Mouse (Mus musculus) lung, embryonic 16.5 days (tissue): ENCODE results near the gene Urah. TPM values are rescaled to one million over a fixed set of nuclear protein-coding genes. Genes with fewer than 3 reads are reported as not detected.

Experiments used
- ATAC-seq: fragments of 200-750 bp; cut with Nextera tagmentation; 2 replicates; pipeline ENCODE4 v1.8.0; 2017; ENCODE audit warnings: low read depth, mild to moderate bottlenecking, moderate library complexity
- H3K27ac ChIP-seq: fragments of 300-500 bp; sonication (generic); 2 replicates; pipeline ENCODE4 v1.5.1; 2014; ENCODE audit warnings: mild to moderate bottlenecking, control low read depth, low read length
- H3K27me3 ChIP-seq: fragments of 300-500 bp; sonication (generic); 2 replicates; pipeline ENCODE4 v1.6.1; 2014; ENCODE audit warnings: low read depth, low read length, mixed read lengths; ENCODE audit not compliant: control insufficient read depth, insufficient read depth
- H3K36me3 ChIP-seq: fragments of 300-500 bp; sonication (generic); 2 replicates; pipeline ENCODE4 v1.6.1; 2014; ENCODE audit warnings: low read length; ENCODE audit not compliant: control insufficient read depth, insufficient read depth
- H3K4me1 ChIP-seq: fragments of 300-500 bp; sonication (generic); replicated peaks from 2 replicates; pipeline ENCODE4 v1.6.1; 2014; ENCODE audit warnings: low read length, mixed read lengths; ENCODE audit not compliant: control insufficient read depth, insufficient read depth
- H3K4me2 ChIP-seq: fragments of 300-500 bp; sonication (generic); 2 replicates; pipeline ENCODE4 v1.6.1; 2014; ENCODE audit warnings: low read depth, low read length, control low read depth
- H3K4me3 ChIP-seq: fragments of 300-500 bp; sonication (generic); 2 replicates; pipeline ENCODE4 v1.5.1; 2014; ENCODE audit warnings: mild to moderate bottlenecking, low read length, control low read depth
- H3K9ac ChIP-seq: fragments of 300-500 bp; sonication (generic); 2 replicates; pipeline ENCODE4 v1.6.1; 2014; ENCODE audit warnings: low read length, control low read depth
- H3K9me3 ChIP-seq: fragments of 300-500 bp; sonication (generic); 2 replicates; pipeline ENCODE4 v1.6.1; 2016; ENCODE audit warnings: low read length; ENCODE audit not compliant: control insufficient read depth
- WGBS: fragments of 180-500 bp; shearing (Covaris S2); extraction: QIAGEN DNeasy Blood & Tissue Kit; methylation state at CpG from one replicate; pipeline ENCODE4 v1.1.7; 2014; 5-methylcytosine and 5-hydroxymethylcytosine counted together
- polyA plus RNA-seq: library from polyadenylated mRNA; unstranded; fragments of >200 nt; fragmentation: Nextera tagmentation; extraction: Ambion mirVana; gene quantifications from 2 replicates; pipeline ENCODE4 v1.2.1, GENCODE M21; 2015

Gene Urah
- polyA plus RNA-seq: 5.5 and 9.7 TPM in 2 replicates

GRCm38 (mm10) chr7:140834968-140835757 lies at the start of gene Urah:
TSS of gene Urah (plus strand) at chr7:140835018.
- ATAC-seq: peak; percentile 82
- 32% methylated on average over 20 of the region's 20 CpGs for WGBS
- Histone ChIP-seq H3K4me3 (peak within 1 kb of the TSS; percentile 9; the same call in 1 of the 2 replicates), H3K27me3 (no peaks in the 10 kb centered on the region), H3K9me3 (no peaks in the 10 kb centered on the region), H3K36me3 (no peaks in the 10 kb centered on the region), H3K4me2 (peak within 1 kb of the TSS; percentile 30), H3K9ac (peak within 1 kb of the TSS; percentile 9; the same call in 1 of the 2 replicates), H3K27ac (no peak within 1 kb of the TSS), H3K4me1 (no peaks in the 10 kb centered on the region)

GRCm38 (mm10) chr7:140787406-140788052 lies 47.3 kb upstream of the Urah start, which contains the start of gene Syce1:
TSS of gene Syce1 (minus strand) at chr7:140787852.
- Histone ChIP-seq H3K9me3 (no peaks in the 10 kb centered on the region), H3K27me3 (no peaks in the 10 kb centered on the region), H3K27ac (no peak within 1 kb of the TSS), H3K4me3 (no peak within 1 kb of the TSS), H3K9ac (no peak within 1 kb of the TSS), H3K36me3 (no peaks in the 10 kb centered on the region), H3K4me2 (no peak within 1 kb of the TSS), H3K4me1 (no peaks in the 10 kb centered on the region)
- 71% methylated on average over 33 of the region's 33 CpGs for WGBS
- no peak for ATAC-seq

- 80% methylated on average over 7 of the region's 7 CpGs for WGBS
- no peaks in the 10 kb centered on the region for H3K9me3 ChIP-seq
- no peak for ATAC-seq
- no peak overlapping the region for H3K4me3 ChIP-seq
- no peak overlapping the region for H3K27ac ChIP-seq
- no peak overlapping the region for H3K9ac ChIP-seq
- H3K27me3 ChIP-seq: no peaks in the 10 kb centered on the region
- H3K4me1 ChIP-seq: no peaks in the 10 kb centered on the region
- no peak overlapping the region for H3K4me2 ChIP-seq
- no peaks in the 10 kb centered on the region for H3K36me3 ChIP-seq
Measured at GRCm38 (mm10) chr7:140788053-140788435, 46.8 kb upstream of the Urah start.

GRCm38 (mm10) chr7:140793541-140793940 lies 41.3 kb upstream of the Urah start:
- Histone ChIP-seq H3K36me3 (no peaks in the 10 kb centered on the region), H3K4me2 (no peak overlapping the region), H3K9me3 (no peaks in the 10 kb centered on the region), H3K4me1 (no peaks in the 10 kb centered on the region), H3K27me3 (no peaks in the 10 kb centered on the region), H3K27ac (no peak overlapping the region), H3K4me3 (no peak overlapping the region), H3K9ac (no peak overlapping the region)
- no peak for ATAC-seq
- WGBS: 38% methylated on average over 4 of the region's 4 CpGs

GRCm38 (mm10) chr7:140797619-140798018 lies 37.2 kb upstream of the Urah start:
- WGBS: 87% methylated on average over 3 of the region's 3 CpGs
- Histone ChIP-seq H3K27ac (no peak overlapping the region), H3K9ac (no peak overlapping the region), H3K4me3 (no peak overlapping the region), H3K27me3 (no peaks in the 10 kb centered on the region), H3K4me2 (no peak overlapping the region), H3K9me3 (no peaks in the 10 kb centered on the region), H3K36me3 (no peaks in the 10 kb centered on the region), H3K4me1 (no peaks in the 10 kb centered on the region)
- ATAC-seq: no peak

- no peak overlapping the region for H3K4me2 ChIP-seq
- 56% methylated on average over 2 of the region's 2 CpGs for WGBS
- no peak for ATAC-seq
- H3K4me1 ChIP-seq: no peaks in the 10 kb centered on the region
- no peaks in the 10 kb centered on the region for H3K9me3 ChIP-seq
- H3K36me3 ChIP-seq: no peaks in the 10 kb centered on the region
- no peak overlapping the region for H3K4me3 ChIP-seq
- H3K27me3 ChIP-seq: no peaks in the 10 kb centered on the region
- H3K27ac ChIP-seq: no peak overlapping the region
- H3K9ac ChIP-seq: no peak overlapping the region
Measured at GRCm38 (mm10) chr7:140798212-140798611, 36.6 kb upstream of the Urah start.

GRCm38 (mm10) chr7:140802629-140803028 lies 32.2 kb upstream of the Urah start:
- H3K9me3 ChIP-seq: no peaks in the 10 kb centered on the region
- no peak overlapping the region for H3K4me3 ChIP-seq
- no peak overlapping the region for H3K4me2 ChIP-seq
- no peak overlapping the region for H3K9ac ChIP-seq
- WGBS: 53% methylated on average over 6 of the region's 6 CpGs
- H3K27ac ChIP-seq: no peak overlapping the region
- no peak for ATAC-seq
- H3K27me3 ChIP-seq: no peaks in the 10 kb centered on the region
- no peaks in the 10 kb centered on the region for H3K4me1 ChIP-seq
- H3K36me3 ChIP-seq: no peaks in the 10 kb centered on the region

- no peak for ATAC-seq
- Histone ChIP-seq H3K4me3 (no peak overlapping the region), H3K9me3 (no peaks in the 10 kb centered on the region), H3K4me2 (no peak overlapping the region), H3K27ac (no peak overlapping the region), H3K36me3 (no peaks in the 10 kb centered on the region), H3K9ac (no peak overlapping the region), H3K27me3 (no peaks in the 10 kb centered on the region), H3K4me1 (no peaks in the 10 kb centered on the region)
- WGBS: 15% methylated on average over 1 of the region's 1 CpGs
Measured at GRCm38 (mm10) chr7:140805704-140806103, 29.1 kb upstream of the Urah start.

GRCm38 (mm10) chr7:140810496-140810895 lies 24.3 kb upstream of the Urah start:
- H3K4me1 ChIP-seq: no peaks in the 10 kb centered on the region
- no peak overlapping the region for H3K9ac ChIP-seq
- H3K4me3 ChIP-seq: no peak overlapping the region
- no peaks in the 10 kb centered on the region for H3K27me3 ChIP-seq
- H3K4me2 ChIP-seq: no peak overlapping the region
- 82% methylated on average over 6 of the region's 6 CpGs for WGBS
- no peaks in the 10 kb centered on the region for H3K36me3 ChIP-seq
- no peak overlapping the region for H3K27ac ChIP-seq
- ATAC-seq: no peak
- no peaks in the 10 kb centered on the region for H3K9me3 ChIP-seq
